Mouse (Mus musculus): ENCODE results near the gene Gm20721. TPM values are rescaled to one million over a fixed set of nuclear protein-coding genes. Genes with fewer than 3 reads are reported as not detected.

The Gm20721 gene
- not detected for total RNA-seq (2023)

GRCm38 (mm10) chr2:174346612-174346998 lies at the start of gene Gm20721:
TSS of gene Gm20721 (minus strand) at chr2:174346712.

GRCm38 (mm10) chr2:174284011-174284410 lies 62.5 kb downstream of the Gm20721 start, which contains the start of gene Gnas:
TSS of gene Gnas (plus strand) at chr2:174284320.

Other genes with a start within 250 kb of the Gm20721 start
- gene Npepl1, start 236.4 kb downstream of the Gm20721 start, total RNA-seq (2023) = 84.0 TPM
- 431 TPM for gene Gnas, start 62.4 kb downstream of the Gm20721 start, total RNA-seq (2023)
- 50.0 TPM for gene Nelfcd, start 69.1 kb upstream of the Gm20721 start, total RNA-seq (2023)
- 46.5 TPM for gene Ctsz, start 92.3 kb upstream of the Gm20721 start, total RNA-seq (2023)
- 0.37 TPM for gene Tubb1, start 104.0 kb upstream of the Gm20721 start, total RNA-seq (2023)
- gene Atp5e, start 117.4 kb upstream of the Gm20721 start, total RNA-seq (2023) = 221 TPM
- gene Prelid3b, start 126.4 kb upstream of the Gm20721 start, total RNA-seq (2023) = 39.7 TPM

Data from CD8-positive naive resting alpha-beta T cell, adult 57 days (primary cell).